Mouse (Mus musculus) ES-E14 (cell line): Measurements from ENCODE around the gene Amigo3.

Experiments
- CHD2 ChIP-seq: IDR thresholded peaks from 2 replicates; pipeline ENCODE4 v1.6.1; 2014; ENCODE audit warnings: mild to moderate bottlenecking, low read depth, low read length, inconsistent platforms
- HCFC1 ChIP-seq: IDR thresholded peaks from 2 replicates; pipeline ENCODE4 v1.6.1; 2012; ENCODE audit warnings: low read length, inconsistent platforms, borderline replicate concordance; ENCODE audit not compliant: insufficient read depth
- MAFK ChIP-seq: IDR thresholded peaks from 2 replicates; pipeline ENCODE4 v1.6.1; 2014; ENCODE audit warnings: mild to moderate bottlenecking, low read depth, low read length, inconsistent platforms; ENCODE audit not compliant: insufficient read depth
- ZNF384 ChIP-seq: IDR thresholded peaks from 2 replicates; pipeline ENCODE4 v1.6.1; 2012; ENCODE audit warnings: low read depth, low read length, inconsistent platforms

DNA sequence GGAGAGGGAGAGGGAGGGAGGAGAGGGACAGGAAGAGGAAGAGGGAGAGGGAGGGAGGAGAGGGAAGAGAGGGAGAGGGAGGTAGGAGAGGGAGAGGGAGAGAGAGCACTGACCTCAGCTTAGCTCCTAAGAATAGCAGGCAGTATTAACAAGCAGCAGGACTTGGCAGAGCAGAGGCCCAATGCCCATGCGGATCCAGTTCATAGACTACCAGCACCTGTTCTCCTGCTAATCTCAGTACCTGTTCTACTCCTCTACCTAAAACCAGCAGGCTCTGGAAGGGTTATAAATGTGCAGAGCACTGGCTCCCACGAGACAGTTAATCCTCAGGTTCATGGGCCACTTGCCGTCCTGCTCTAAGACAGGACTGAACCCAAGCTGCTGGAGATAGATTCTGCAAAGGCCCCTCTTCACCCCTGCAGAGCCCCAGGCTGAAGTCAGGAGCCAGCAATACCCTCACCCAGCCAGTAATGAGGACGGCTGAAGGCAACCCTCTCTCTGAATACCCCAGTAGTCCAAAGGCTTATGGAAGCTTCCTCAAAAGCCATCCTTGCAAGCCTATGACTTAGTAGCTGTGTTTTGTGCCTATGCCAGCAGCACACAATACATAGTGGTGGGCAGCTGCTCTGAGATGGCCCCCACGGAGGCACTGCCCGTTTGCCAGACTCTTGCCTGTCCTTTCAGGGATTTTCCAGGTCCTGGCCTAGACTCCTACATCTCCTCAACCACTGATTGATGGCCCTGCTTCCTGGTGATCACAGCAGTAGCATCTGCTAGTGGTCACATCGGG is 20.4 kb downstream of the Amigo3 start:
- TF ChIP-seq MAFK (no peak), ZNF384 (no peak), HCFC1 (no peak), CHD2 (no peak)
